Mouse (Mus musculus) spleen, postnatal 10 days (tissue): Measurements from ENCODE around the gene Tm6sf1.

ENCODE experiments used
- DNase-seq, 2 experiments: peaks; one replicate each; pipeline ENCODE4 v3.0.0; 2021 to 2022; ENCODE audit warnings: low spot score in 2 of 2

Tm6sf1 gene

GRCm38 (mm10) chr7:81850171-81850570 is 8.6 kb upstream of the Tm6sf1 start:
- no peak for DNase-seq

GRCm38 (mm10) chr7:81851706-81852105 is 7.1 kb upstream of the Tm6sf1 start:
- DNase-seq = no peak

- DNase-seq = no peak
Measured at GRCm38 (mm10) chr7:81854568-81855307, 4.1 kb upstream of the Tm6sf1 start.

GRCm38 (mm10) chr7:81855694-81856093 is 3.1 kb upstream of the Tm6sf1 start, which contains the start of gene Gm10160:
Gm10160 (minus strand) TSS chr7:81855794.
- no peak for DNase-seq

- DNase-seq = no peak
Measured at GRCm38 (mm10) chr7:81856221-81856620, 2.6 kb upstream of the Tm6sf1 start.

GRCm38 (mm10) chr7:81858236-81858635 is 565 bp upstream of the Tm6sf1 start:
- no peak for DNase-seq

GRCm38 (mm10) chr7:81860071-81860470 is 1.3 kb downstream of the Tm6sf1 start:
- DNase-seq = peak in 1 of 2 experiments; percentile 49

GRCm38 (mm10) chr7:81860996-81861395 is 2.2 kb downstream of the Tm6sf1 start:
- peak in 1 of 2 experiments; percentile 40 for DNase-seq

- DNase-seq = no peak
Measured at GRCm38 (mm10) chr7:81861461-81861860, 2.7 kb downstream of the Tm6sf1 start.

GRCm38 (mm10) chr7:81861921-81862320 is 3.1 kb downstream of the Tm6sf1 start:
- no peak for DNase-seq

GRCm38 (mm10) chr7:81862587-81863583 is 4.1 kb downstream of the Tm6sf1 start:
- DNase-seq = peak in 1 of 2 experiments; percentile 75

- DNase-seq = no peak
Measured at GRCm38 (mm10) chr7:81864552-81864951, 5.8 kb downstream of the Tm6sf1 start.

GRCm38 (mm10) chr7:81865937-81866336 is 7.1 kb downstream of the Tm6sf1 start:
- DNase-seq = no peak

GRCm38 (mm10) chr7:81867231-81867930 is 8.6 kb downstream of the Tm6sf1 start:
- no peak for DNase-seq

GRCm38 (mm10) chr7:81868158-81868557 is 9.4 kb downstream of the Tm6sf1 start:
- DNase-seq = peak in 1 of 2 experiments; percentile 77

- DNase-seq = no peak
Measured at GRCm38 (mm10) chr7:81872493-81873013, 13.8 kb downstream of the Tm6sf1 start.

GRCm38 (mm10) chr7:81873807-81874206 is 15.0 kb downstream of the Tm6sf1 start:
- DNase-seq = no peak

- DNase-seq = no peak
Measured at GRCm38 (mm10) chr7:81874636-81875035, 15.8 kb downstream of the Tm6sf1 start.

GRCm38 (mm10) chr7:81875372-81875771 is 16.6 kb downstream of the Tm6sf1 start:
- DNase-seq = no peak

GRCm38 (mm10) chr7:81880286-81880685 is 21.5 kb downstream of the Tm6sf1 start:
- no peak for DNase-seq

- DNase-seq = no peak
Measured at GRCm38 (mm10) chr7:81880797-81881196, 22.0 kb downstream of the Tm6sf1 start.

- no peak for DNase-seq
Measured at GRCm38 (mm10) chr7:81881600-81881999, 22.8 kb downstream of the Tm6sf1 start.
